Mouse (Mus musculus) hindbrain, embryonic 14.5 days (tissue): ENCODE results near the gene Rpl3. TPM values are rescaled to one million over a fixed set of nuclear protein-coding genes. Genes with fewer than 3 reads are reported as not detected.

Experiments used
- ATAC-seq: fragments of 200-750 bp; cut with Nextera tagmentation; 2 replicates; pipeline ENCODE4 v1.8.0; 2017; ENCODE audit warnings: moderate number of reproducible peaks, mild to moderate bottlenecking, moderate TSS enrichment, moderate library complexity; ENCODE audit not compliant: low FRiP score
- DNase-seq: peaks from one replicate; pipeline ENCODE4 v3.0.0-alpha.2; 2015; ENCODE audit warnings: low spot score
- H3K27ac ChIP-seq: fragments of 300-500 bp; sonication (generic); 2 replicates; pipeline ENCODE4 v1.5.1; 2014; ENCODE audit warnings: mild to moderate bottlenecking, moderate library complexity
- H3K27me3 ChIP-seq: fragments of 300-500 bp; sonication (generic); 2 replicates; pipeline ENCODE4 v1.6.1; 2014; ENCODE audit warnings: mild to moderate bottlenecking, low read length, mixed read lengths; ENCODE audit not compliant: control insufficient read depth, insufficient read depth
- H3K36me3 ChIP-seq: fragments of 300-500 bp; sonication (generic); replicated peaks from 2 replicates; pipeline ENCODE4 v1.6.1; 2014; ENCODE audit not compliant: control insufficient read depth, insufficient read depth
- H3K4me1 ChIP-seq: fragments of 300-500 bp; sonication (generic); replicated peaks from 2 replicates; pipeline ENCODE4 v1.6.1; 2014; ENCODE audit warnings: antibody characterized with exemption, low read length, mixed read lengths; ENCODE audit not compliant: control insufficient read depth, insufficient read depth
- H3K4me2 ChIP-seq: fragments of 300-500 bp; sonication (generic); replicated peaks from 2 replicates; pipeline ENCODE4 v1.6.1; 2014; ENCODE audit warnings: mild to moderate bottlenecking, moderate library complexity
- H3K4me3 ChIP-seq: fragments of 300-500 bp; sonication (generic); replicated peaks from 2 replicates; pipeline ENCODE4 v1.5.1; 2014; ENCODE audit warnings: mild to moderate bottlenecking, low read length
- H3K9ac ChIP-seq: fragments of 300-500 bp; sonication (generic); 2 replicates; pipeline ENCODE4 v1.6.1; 2014
- H3K9me3 ChIP-seq: fragments of 300-500 bp; sonication (generic); 2 replicates; pipeline ENCODE4 v1.6.1; 2016; ENCODE audit warnings: low read length; ENCODE audit not compliant: control insufficient read depth
- WGBS: fragments of 180-500 bp; shearing (Covaris S2); extraction: QIAGEN DNeasy Blood & Tissue Kit; methylation state at CpG from one replicate; pipeline ENCODE4 v1.1.7; 2014; 5-methylcytosine and 5-hydroxymethylcytosine counted together
- polyA plus RNA-seq: library from polyadenylated mRNA; unstranded; fragments of >200 nt; fragmentation: Nextera tagmentation; extraction: Ambion mirVana; gene quantifications from 2 replicates; pipeline ENCODE4 v1.2.1, GENCODE M21; 2014

The Rpl3 gene
- polyA plus RNA-seq, 1 experiment from 2014 or later: 734 TPM

DNA sequence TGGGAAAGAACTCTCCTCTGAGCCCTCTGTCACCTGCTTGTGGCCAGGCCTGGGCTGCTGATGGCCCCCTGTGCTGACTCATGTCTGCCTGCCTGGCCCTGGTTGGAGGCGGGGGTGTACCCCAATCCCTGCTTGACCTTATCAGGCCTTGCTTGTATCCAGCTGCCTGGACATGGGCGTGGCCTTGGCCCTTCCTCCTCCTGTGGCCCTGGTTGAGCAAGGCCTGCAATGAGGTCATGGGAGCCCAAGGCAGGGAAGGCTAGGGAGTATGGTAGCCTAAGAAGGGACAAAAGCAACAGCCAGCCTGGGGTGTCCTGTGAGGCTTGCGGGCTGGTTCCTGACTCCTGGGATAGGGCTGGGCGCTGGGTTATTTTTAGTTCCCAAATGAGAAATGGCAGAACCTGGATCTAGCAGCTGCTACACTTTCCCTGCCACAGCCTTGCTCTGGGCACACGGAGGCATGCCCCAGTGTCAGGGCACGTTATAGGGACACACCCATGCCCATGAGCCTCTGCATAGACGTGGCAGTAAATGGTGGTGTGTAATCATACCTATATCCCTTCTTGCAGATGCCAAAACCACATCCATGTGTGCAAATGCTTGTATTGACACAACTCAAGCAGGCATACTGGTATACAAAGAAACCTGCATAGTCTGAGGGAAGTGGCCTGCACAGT lies 37.5 kb downstream of the Rpl3 start:
- no peaks in the 10 kb centered on the region for H3K9me3 ChIP-seq
- no peaks in the 10 kb centered on the region for H3K4me1 ChIP-seq
- no peak overlapping the region for H3K27ac ChIP-seq
- no peak for DNase-seq
- no peak overlapping the region for H3K9ac ChIP-seq
- no peak overlapping the region for H3K4me3 ChIP-seq
- H3K4me2 ChIP-seq: no peak overlapping the region
- WGBS: 87% methylated on average over 7 of the region's 7 CpGs
- no peaks in the 10 kb centered on the region for H3K36me3 ChIP-seq
- H3K27me3 ChIP-seq: no peaks in the 10 kb centered on the region
- no peak for ATAC-seq

DNA sequence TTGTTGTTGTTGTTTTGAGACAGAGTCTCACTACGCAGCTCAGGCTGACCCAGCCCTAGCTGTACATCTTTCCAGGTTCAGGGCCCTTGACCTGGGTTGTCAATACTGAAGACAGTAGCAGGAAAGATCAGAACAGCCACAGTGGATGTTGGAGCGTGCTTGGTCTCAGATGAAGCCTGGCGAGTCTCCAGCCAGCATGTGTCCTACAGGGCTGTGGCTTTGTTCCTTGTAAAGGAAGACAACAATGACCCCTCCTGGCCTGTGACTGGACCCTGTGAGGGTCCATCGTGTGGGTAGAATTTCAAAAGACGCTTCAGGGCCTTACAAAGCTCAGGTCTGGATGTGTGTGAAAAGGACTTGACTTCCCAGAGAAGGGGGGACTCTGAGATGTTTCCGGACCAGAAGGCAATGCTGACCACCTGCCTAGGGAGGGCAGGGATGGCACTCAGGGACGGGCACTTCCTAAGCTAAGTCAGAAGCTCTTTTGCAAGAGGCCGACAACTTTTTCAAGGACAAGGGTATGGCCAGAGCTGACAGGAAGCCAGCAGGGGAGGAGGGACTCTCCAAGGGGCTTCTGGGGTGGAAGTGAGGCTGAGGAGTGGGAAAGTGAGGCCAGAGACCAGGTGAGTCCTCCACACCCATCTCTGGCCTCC lies 38.2 kb downstream of the Rpl3 start:
- Histone ChIP-seq H3K9me3 (no peaks in the 10 kb centered on the region), H3K27ac (no peak overlapping the region), H3K27me3 (no peaks in the 10 kb centered on the region), H3K4me1 (no peaks in the 10 kb centered on the region), H3K9ac (no peak overlapping the region), H3K4me2 (no peak overlapping the region), H3K4me3 (no peak overlapping the region), H3K36me3 (no peaks in the 10 kb centered on the region)
- WGBS: 57% methylated on average over 8 of the region's 8 CpGs
- DNase-seq (no peak), ATAC-seq (no peak)

- Histone ChIP-seq H3K4me2 (no peak overlapping the region), H3K4me3 (no peak overlapping the region), H3K27ac (no peak overlapping the region), H3K9ac (no peak overlapping the region), H3K9me3 (no peaks in the 10 kb centered on the region), H3K27me3 (no peaks in the 10 kb centered on the region), H3K4me1 (no peaks in the 10 kb centered on the region), H3K36me3 (no peaks in the 10 kb centered on the region)
- WGBS: 86% methylated on average over 9 of the region's 9 CpGs
- no peak for DNase-seq
- ATAC-seq: no peak
These were observed 39.9 kb downstream of the Rpl3 start for GRCm38 (mm10) chr15:80051782-80052181.

GRCm38 (mm10) chr15:80051092-80051761 lies 40.4 kb downstream of the Rpl3 start:
- no peak overlapping the region for H3K4me3 ChIP-seq
- no peak for DNase-seq
- 80% methylated on average over 19 of the region's 19 CpGs for WGBS
- H3K9me3 ChIP-seq: no peaks in the 10 kb centered on the region
- no peak overlapping the region for H3K4me2 ChIP-seq
- H3K9ac ChIP-seq: no peak overlapping the region
- H3K36me3 ChIP-seq: no peaks in the 10 kb centered on the region
- no peak overlapping the region for H3K27ac ChIP-seq
- H3K4me1 ChIP-seq: no peaks in the 10 kb centered on the region
- H3K27me3 ChIP-seq: no peaks in the 10 kb centered on the region
- no peak for ATAC-seq

DNA sequence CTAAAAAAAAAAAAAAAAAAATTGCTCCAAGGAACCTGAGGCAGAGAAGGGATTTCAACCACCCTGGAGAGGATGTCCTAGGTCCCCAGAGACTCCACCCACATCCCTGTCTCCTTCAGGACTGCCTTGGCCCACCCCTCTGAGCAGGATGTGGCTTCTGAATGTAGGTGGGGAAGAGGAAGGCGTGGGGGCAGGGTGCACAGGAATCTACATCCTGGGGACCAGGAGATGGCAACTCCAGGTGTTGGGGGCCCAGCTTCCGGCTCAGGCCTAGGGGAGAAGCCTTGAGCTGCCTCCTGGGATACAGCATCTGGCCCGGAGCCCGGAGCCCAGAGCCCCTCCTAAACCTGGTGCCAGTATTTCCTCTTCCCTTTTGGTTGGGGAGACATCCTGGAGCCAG lies 41.6 kb downstream of the Rpl3 start:
- no peaks in the 10 kb centered on the region for H3K36me3 ChIP-seq
- WGBS: 71% methylated on average over 4 of the region's 4 CpGs
- ATAC-seq (no peak), DNase-seq (no peak)
- no peak overlapping the region for H3K27ac ChIP-seq
- no peaks in the 10 kb centered on the region for H3K9me3 ChIP-seq
- no peak overlapping the region for H3K4me2 ChIP-seq
- H3K9ac ChIP-seq: no peak overlapping the region
- no peak overlapping the region for H3K4me3 ChIP-seq
- no peaks in the 10 kb centered on the region for H3K4me1 ChIP-seq
- H3K27me3 ChIP-seq: no peaks in the 10 kb centered on the region

GRCm38 (mm10) chr15:80047973-80048372 lies 43.7 kb downstream of the Rpl3 start:
- no peaks in the 10 kb centered on the region for H3K36me3 ChIP-seq
- no peak for ATAC-seq
- H3K4me2 ChIP-seq: no peak overlapping the region
- H3K9me3 ChIP-seq: no peaks in the 10 kb centered on the region
- DNase-seq: no peak
- no peaks in the 10 kb centered on the region for H3K4me1 ChIP-seq
- no peak overlapping the region for H3K4me3 ChIP-seq
- H3K9ac ChIP-seq: no peak overlapping the region
- H3K27me3 ChIP-seq: no peaks in the 10 kb centered on the region
- WGBS: 63% methylated on average over 5 of the region's 5 CpGs
- H3K27ac ChIP-seq: no peak overlapping the region

DNA sequence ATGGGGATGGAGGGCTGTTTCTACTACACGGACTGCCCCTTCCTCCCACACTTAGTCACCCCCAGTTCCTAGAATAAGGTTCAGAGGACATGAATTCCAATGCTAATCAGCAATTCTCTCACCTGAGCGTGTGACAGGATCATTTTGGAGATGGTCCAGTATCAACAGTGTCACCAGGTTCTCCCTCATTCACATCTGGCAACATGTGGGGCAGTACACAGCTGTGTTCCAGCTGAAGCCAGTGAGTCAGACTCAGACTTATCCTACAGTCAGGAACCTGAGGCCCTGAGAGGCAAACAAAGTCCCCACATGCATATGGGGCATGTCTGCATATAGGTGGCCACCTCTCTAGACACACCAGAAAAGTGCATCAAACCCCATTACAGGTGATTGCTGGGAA lies 44.4 kb downstream of the Rpl3 start:
- Histone ChIP-seq H3K9me3 (no peaks in the 10 kb centered on the region), H3K4me1 (no peaks in the 10 kb centered on the region), H3K36me3 (no peaks in the 10 kb centered on the region), H3K9ac (no peak overlapping the region), H3K27me3 (no peaks in the 10 kb centered on the region), H3K27ac (no peak overlapping the region), H3K4me2 (no peak overlapping the region), H3K4me3 (no peak overlapping the region)
- ATAC-seq (no peak), DNase-seq (no peak)
- 79% methylated on average over 2 of the region's 2 CpGs for WGBS

GRCm38 (mm10) chr15:80045749-80046148 lies 45.9 kb downstream of the Rpl3 start:
- Histone ChIP-seq H3K4me2 (no peak overlapping the region), H3K4me3 (no peak overlapping the region), H3K9me3 (no peaks in the 10 kb centered on the region), H3K9ac (no peak overlapping the region), H3K4me1 (no peaks in the 10 kb centered on the region), H3K36me3 (no peaks in the 10 kb centered on the region), H3K27ac (no peak overlapping the region), H3K27me3 (no peaks in the 10 kb centered on the region)
- WGBS: 98% methylated on average over 2 of the region's 2 CpGs
- no peak for DNase-seq
- ATAC-seq: no peak

DNA sequence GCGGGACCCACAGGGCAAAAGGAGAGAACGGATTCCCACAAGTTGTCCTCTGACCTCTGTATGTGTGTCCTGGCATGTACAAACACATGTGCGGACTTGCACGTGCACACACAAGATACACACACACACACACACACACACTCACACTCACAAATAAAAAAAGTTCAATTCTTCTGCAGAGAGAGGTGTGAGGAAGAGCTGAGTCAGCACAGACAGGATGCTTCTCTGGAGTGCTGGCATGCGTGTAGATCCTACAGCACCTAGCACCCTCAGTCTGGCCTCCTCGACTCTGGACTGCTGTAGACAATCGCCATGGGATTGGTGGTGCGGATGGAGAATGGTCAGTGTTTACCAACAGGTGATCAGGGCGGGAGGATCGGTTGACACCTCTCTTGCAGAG lies 47.4 kb downstream of the Rpl3 start:
- no peak overlapping the region for H3K4me2 ChIP-seq
- H3K27me3 ChIP-seq: no peaks in the 10 kb centered on the region
- no peaks in the 10 kb centered on the region for H3K9me3 ChIP-seq
- no peak overlapping the region for H3K9ac ChIP-seq
- no peaks in the 10 kb centered on the region for H3K4me1 ChIP-seq
- H3K36me3 ChIP-seq: no peaks in the 10 kb centered on the region
- no peak overlapping the region for H3K27ac ChIP-seq
- no peak overlapping the region for H3K4me3 ChIP-seq
- WGBS: 91% methylated on average over 10 of the region's 10 CpGs
- DNase-seq (no peak), ATAC-seq (no peak)
